Mouse (Mus musculus): ENCODE data around the gene Sephs1. TPM values are rescaled to one million over a fixed set of nuclear protein-coding genes. Genes with fewer than 3 reads are reported as not detected.
"Not testable (repeated sequence)": the region's sequence is repeated elsewhere in the genome, so short reads cannot be mapped to it uniquely, and the experiment has no call there.

Sephs1 gene
- total and polyA plus RNA-seq, 3 experiments = 9.0 to 55.8 (median 42.6) TPM

DNA sequence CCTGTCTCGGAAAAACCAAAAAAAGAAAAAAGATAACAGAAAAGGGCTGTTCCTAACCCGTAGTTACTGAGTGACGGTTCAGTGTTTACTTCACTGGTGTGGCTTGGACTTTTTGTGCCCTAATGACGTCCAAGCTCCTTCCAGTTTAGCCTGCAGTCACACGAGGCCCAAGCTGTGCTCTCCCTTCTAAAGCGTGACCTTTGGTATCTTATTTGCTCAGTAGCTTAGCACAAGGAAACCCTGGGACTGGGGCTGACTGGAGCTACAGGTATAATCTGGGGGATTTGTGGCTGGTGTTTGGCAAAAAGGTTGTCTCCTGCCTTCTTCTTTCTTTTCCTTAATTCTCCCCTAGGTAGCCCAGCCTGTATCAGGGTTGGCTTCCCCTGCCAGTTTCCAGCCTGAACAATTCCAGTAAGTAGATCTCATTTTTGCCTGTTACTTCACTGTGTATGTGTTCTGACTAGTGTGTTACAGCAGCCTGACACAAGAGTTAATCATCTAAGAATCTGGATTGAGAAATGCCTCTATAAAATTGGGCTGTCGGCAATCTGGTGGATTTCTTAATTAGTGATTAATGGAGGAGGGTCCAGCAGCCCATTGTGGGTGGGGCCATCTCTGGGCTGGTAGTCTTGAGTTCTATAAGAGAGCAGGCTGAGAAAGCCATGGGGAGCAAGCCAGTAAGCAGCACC is 41.3 kb downstream of the Sephs1 start:
- Histone ChIP-seq H3K4me1 (ENCODE audit: insufficient read depth, low read depth, low read length) (peaks cover 23% of the 10 kb centered on the region), H3K4me3 (ENCODE audit: low read depth, low read length) (no peak overlapping the region), H3K27me3 (ENCODE audit: insufficient read depth, low read length) (no peaks in the 10 kb centered on the region), H3K36me3 (replicated peaks) (no peaks in the 10 kb centered on the region), H3K9me3 (replicated peaks) (peaks cover 3% of the 10 kb centered on the region; the same call in 1 of the 2 replicates)
- DNase-seq (ENCODE audit: low spot score) = no peak
- TF ChIP-seq CTCF (IDR thresholded peaks at IDR 0.05; ENCODE audit: low read depth, low read length) (no peak), TAL1 (conservative IDR thresholded peaks at IDR 0.05; ENCODE audit: low read depth, low read length) (no peak), GATA2 (IDR thresholded peaks at IDR 0.05; ENCODE audit: borderline replicate concordance, low read depth, low read length) (no peak), GATA1 (IDR thresholded peaks at IDR 0.05; ENCODE audit: borderline replicate concordance, low read length) (no peak), POLR2AphosphoS5 (IDR thresholded peaks at IDR 0.05; ENCODE audit: insufficient replicate concordance, low read depth, low read length) (no peak)
- ATAC-seq (ENCODE audit: extremely low read depth, insufficient number of reproducible peaks, low FRiP score, poor library complexity, severe bottlenecking) = no peak

- Histone ChIP-seq H3K9me3 (replicated peaks) (peaks cover 3% of the 10 kb centered on the region; the same call in 1 of the 2 replicates), H3K36me3 (replicated peaks) (peaks cover 2% of the 10 kb centered on the region)
- ATAC-seq (ENCODE audit: extremely low read depth, insufficient number of reproducible peaks, low FRiP score, poor library complexity, severe bottlenecking) = no peak
These were observed 46.0 kb downstream of the Sephs1 start for GRCm38 (mm10) chr2:4927391-4927790.

GRCm38 (mm10) chr2:4929230-4929629 is 47.9 kb downstream of the Sephs1 start:
- Histone ChIP-seq H3K4me1 (ENCODE audit: insufficient read depth, low read depth, low read length) (no peaks in the 10 kb centered on the region), H3K9me3 (replicated peaks) (peaks cover 3% of the 10 kb centered on the region; the same call in 1 of the 2 replicates), H3K36me3 (replicated peaks) (peaks cover 2% of the 10 kb centered on the region), H3K4me3 (ENCODE audit: low read depth, low read length) (no peak overlapping the region), H3K27me3 (ENCODE audit: insufficient read depth, low read length) (no peaks in the 10 kb centered on the region)
- no peak for ATAC-seq (ENCODE audit: extremely low read depth, insufficient number of reproducible peaks, low FRiP score, poor library complexity, severe bottlenecking)
- TF ChIP-seq GATA1 (IDR thresholded peaks at IDR 0.05; ENCODE audit: borderline replicate concordance, low read length) (no peak), CTCF (IDR thresholded peaks at IDR 0.05; ENCODE audit: low read depth, low read length) (no peak), GATA2 (IDR thresholded peaks at IDR 0.05; ENCODE audit: borderline replicate concordance, low read depth, low read length) (no peak), POLR2AphosphoS5 (IDR thresholded peaks at IDR 0.05; ENCODE audit: insufficient replicate concordance, low read depth, low read length) (no peak)
- DNase-seq (ENCODE audit: low spot score) = no peak

More at GRCm38 (mm10) chr2:4927391-4927790, 46.0 kb downstream of the Sephs1 start:
- Histone ChIP-seq H3K27me3 (ENCODE audit: insufficient read depth, low read length) (no peaks in the 10 kb centered on the region), H3K4me3 (ENCODE audit: low read depth, low read length) (no peak overlapping the region), H3K4me1 (ENCODE audit: insufficient read depth, low read depth, low read length) (no peaks in the 10 kb centered on the region)
- DNase-seq (ENCODE audit: low spot score) = no peak
- TF ChIP-seq CTCF (IDR thresholded peaks at IDR 0.05; ENCODE audit: low read depth, low read length) (no peak), GATA1 (IDR thresholded peaks at IDR 0.05; ENCODE audit: borderline replicate concordance, low read length) (no peak), TAL1 (conservative IDR thresholded peaks at IDR 0.05; ENCODE audit: low read depth, low read length) (no peak), GATA2 (IDR thresholded peaks at IDR 0.05; ENCODE audit: borderline replicate concordance, low read depth, low read length) (no peak), POLR2AphosphoS5 (IDR thresholded peaks at IDR 0.05; ENCODE audit: insufficient replicate concordance, low read depth, low read length) (no peak)

DNA sequence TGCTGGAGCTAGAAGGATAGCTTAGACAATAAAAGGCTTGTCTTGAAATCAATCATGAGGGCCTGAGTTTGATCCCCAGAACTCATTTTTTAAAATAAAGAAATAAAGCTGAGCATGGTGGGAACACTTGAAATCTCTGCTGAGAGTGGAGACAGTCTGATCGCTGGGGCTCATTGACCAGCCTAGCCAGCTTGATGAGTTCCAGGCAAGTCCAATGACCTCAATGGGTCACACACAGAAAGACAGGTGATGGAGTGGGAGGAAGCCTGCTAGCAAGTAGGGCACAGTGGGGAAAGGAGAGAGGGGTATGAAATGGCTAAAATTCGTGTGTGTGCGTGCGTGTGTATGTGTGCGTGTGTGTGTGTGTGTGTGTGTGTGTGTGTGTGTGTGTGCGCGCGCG is 53.2 kb downstream of the Sephs1 start:
- H3K4me3 ChIP-seq (ENCODE audit: low read depth, low read length) = no peak overlapping the region
- TF ChIP-seq POLR2AphosphoS5 (IDR thresholded peaks at IDR 0.05; ENCODE audit: insufficient replicate concordance, low read depth, low read length) (no peak), GATA2 (IDR thresholded peaks at IDR 0.05; ENCODE audit: borderline replicate concordance, low read depth, low read length) (no peak), TAL1 (conservative IDR thresholded peaks at IDR 0.05; ENCODE audit: low read depth, low read length) (no peak), CTCF (IDR thresholded peaks at IDR 0.05; ENCODE audit: low read depth, low read length) (no peak), GATA1 (IDR thresholded peaks at IDR 0.05; ENCODE audit: borderline replicate concordance, low read length) (no peak)
- ATAC-seq (ENCODE audit: extremely low read depth, insufficient number of reproducible peaks, low FRiP score, poor library complexity, severe bottlenecking) (no peak), DNase-seq (ENCODE audit: low spot score) (no peak)
- no peaks in the 10 kb centered on the region for H3K27me3 ChIP-seq (ENCODE audit: insufficient read depth, low read length)
- H3K4me1 ChIP-seq (ENCODE audit: insufficient read depth, low read depth, low read length) = no peaks in the 10 kb centered on the region
- H3K36me3 ChIP-seq (replicated peaks) = no peaks in the 10 kb centered on the region
- no peaks in the 10 kb centered on the region for H3K9me3 ChIP-seq (replicated peaks)

- H3K36me3 ChIP-seq (replicated peaks) = no peaks in the 10 kb centered on the region
- no peaks in the 10 kb centered on the region for H3K9me3 ChIP-seq (replicated peaks)
- no peak for TF ChIP-seq CTCF (IDR thresholded peaks at IDR 0.05; ENCODE audit: low read depth, low read length)
- TF ChIP-seq TAL1 (conservative IDR thresholded peaks at IDR 0.05; ENCODE audit: low read depth, low read length) = no peak
- TF ChIP-seq POLR2AphosphoS5 (IDR thresholded peaks at IDR 0.05; ENCODE audit: insufficient replicate concordance, low read depth, low read length) = no peak
- no peak for TF ChIP-seq GATA2 (IDR thresholded peaks at IDR 0.05; ENCODE audit: borderline replicate concordance, low read depth, low read length)
- TF ChIP-seq GATA1 (IDR thresholded peaks at IDR 0.05; ENCODE audit: borderline replicate concordance, low read length) = no peak
- DNase-seq (ENCODE audit: low spot score) (no peak), ATAC-seq (ENCODE audit: extremely low read depth, insufficient number of reproducible peaks, low FRiP score, poor library complexity, severe bottlenecking) (no peak)
- no peaks in the 10 kb centered on the region for H3K27me3 ChIP-seq (ENCODE audit: insufficient read depth, low read length)
- H3K4me3 ChIP-seq (ENCODE audit: low read depth, low read length) = no peak overlapping the region
- H3K4me1 ChIP-seq (ENCODE audit: insufficient read depth, low read depth, low read length) = no peaks in the 10 kb centered on the region
These were observed 56.6 kb downstream of the Sephs1 start for GRCm38 (mm10) chr2:4937931-4938330.

DNA sequence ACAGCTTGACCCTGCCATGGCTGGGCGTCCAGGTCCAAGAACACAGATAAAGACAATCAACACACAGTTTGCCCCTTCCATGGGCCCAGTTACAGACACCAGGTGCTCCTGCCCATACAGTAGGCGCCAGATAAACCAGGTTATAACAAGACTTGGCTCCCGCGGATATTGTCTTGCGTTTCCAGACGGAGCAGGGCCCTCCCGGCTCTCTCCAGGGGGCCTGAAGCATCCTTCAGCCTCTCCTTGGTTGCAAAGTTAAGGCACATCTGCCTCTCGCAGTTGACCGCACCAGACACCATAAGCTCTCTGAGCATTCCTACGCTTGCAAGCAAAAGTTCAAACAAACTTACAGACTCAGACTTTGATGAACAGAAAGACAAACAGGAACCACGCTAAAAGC is 59.5 kb downstream of the Sephs1 start:
- TF ChIP-seq GATA1 (IDR thresholded peaks at IDR 0.05; ENCODE audit: borderline replicate concordance, low read length) = no peak
- no peak for TF ChIP-seq POLR2AphosphoS5 (IDR thresholded peaks at IDR 0.05; ENCODE audit: insufficient replicate concordance, low read depth, low read length)
- no peak for TF ChIP-seq GATA2 (IDR thresholded peaks at IDR 0.05; ENCODE audit: borderline replicate concordance, low read depth, low read length)
- TF ChIP-seq TAL1 (conservative IDR thresholded peaks at IDR 0.05; ENCODE audit: low read depth, low read length) = no peak
- no peak for TF ChIP-seq CTCF (IDR thresholded peaks at IDR 0.05; ENCODE audit: low read depth, low read length)
- 0 out of 2 replicates have a peak, but pooled peaks cover 4% of the 10 kb centered on the region for H3K9me3 ChIP-seq (replicated peaks)
- H3K4me3 ChIP-seq (ENCODE audit: low read depth, low read length) = no peak overlapping the region
- no peaks in the 10 kb centered on the region for H3K36me3 ChIP-seq (replicated peaks)
- no peak for DNase-seq (ENCODE audit: low spot score)
- H3K27me3 ChIP-seq (ENCODE audit: insufficient read depth, low read length) = no peaks in the 10 kb centered on the region
- no peaks in the 10 kb centered on the region for H3K4me1 ChIP-seq (ENCODE audit: insufficient read depth, low read depth, low read length)
- ATAC-seq (ENCODE audit: extremely low read depth, insufficient number of reproducible peaks, low FRiP score, poor library complexity, severe bottlenecking) = no peak

GRCm38 (mm10) chr2:4949691-4950090 is 68.3 kb downstream of the Sephs1 start:
- DNase-seq (ENCODE audit: low spot score); H3K36me3 ChIP-seq (replicated peaks); H3K4me1 ChIP-seq (ENCODE audit: insufficient read depth, low read depth, low read length); ATAC-seq (ENCODE audit: extremely low read depth, insufficient number of reproducible peaks, low FRiP score, poor library complexity, severe bottlenecking); H3K27me3 ChIP-seq (ENCODE audit: insufficient read depth, low read length); H3K4me3 ChIP-seq (ENCODE audit: low read depth, low read length); H3K9me3 ChIP-seq (replicated peaks): not testable (repeated sequence)
